Mouse (Mus musculus) erythroblast, embryonic 14.5 days (primary cell): ENCODE data around the gene Ppp4r1.

ENCODE experiments used
- GATA1 ChIP-seq: IDR thresholded peaks from 2 replicates; pipeline ENCODE4 v1.6.1; 2012; ENCODE audit warnings: low read length, inconsistent platforms, mixed read lengths
- TAL1 ChIP-seq: IDR thresholded peaks from 3 replicates; pipeline ENCODE4 v1.6.1; 2012; ENCODE audit warnings: low read length, inconsistent platforms, mixed read lengths

DNA sequence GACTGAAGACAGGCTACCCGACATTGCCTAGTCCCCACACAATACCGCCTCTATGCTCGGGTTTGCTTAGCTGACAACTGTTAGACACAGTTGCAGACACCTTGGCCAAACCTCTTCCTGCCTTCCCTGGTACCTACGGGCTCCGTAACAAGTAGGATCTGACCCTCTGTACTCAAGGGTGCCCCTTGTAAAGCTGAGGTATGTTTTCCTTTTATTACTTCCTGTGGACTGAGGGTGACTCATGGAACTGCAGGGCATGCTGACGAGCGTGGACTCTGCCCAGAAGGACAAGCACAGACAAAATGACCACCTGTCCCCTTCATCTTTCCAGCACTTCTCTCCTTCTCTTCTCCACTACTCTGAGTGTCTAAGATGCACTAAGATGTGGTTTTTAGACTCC, 7.9 kb upstream of the Ppp4r1 start:
- TF ChIP-seq GATA1: no peak
- TF ChIP-seq TAL1: no peak
